Mouse (Mus musculus): ENCODE measurements around the gene Bmp4. TPM values are rescaled to one million over a fixed set of nuclear protein-coding genes. Genes with fewer than 3 reads are reported as not detected.

Gene Bmp4
- polyA plus RNA-seq, 1 experiment from 2014 or later = 14.0 TPM

GRCm38 (mm10) chr14:46375796-46376195 is 14.7 kb downstream of the Bmp4 start:
- Histone ChIP-seq H3K36me3 (ENCODE audit: control insufficient read depth, insufficient read depth) (no peaks in the 10 kb centered on the region), H3K4me1 (ENCODE audit: control insufficient read depth, insufficient read depth, low read length) (peaks cover 7% of the 10 kb centered on the region), H3K9me3 (replicated peaks; ENCODE audit: control insufficient read depth, low read length) (no peaks in the 10 kb centered on the region), H3K4me3 (ENCODE audit: low read length) (no peak overlapping the region), H3K9ac (ENCODE audit: low read length) (no peak overlapping the region), H3K4me2 (ENCODE audit: low read depth, low read length) (no peak overlapping the region), H3K27ac (ENCODE audit: low read length) (no peak overlapping the region), H3K27me3 (ENCODE audit: control insufficient read depth, insufficient read depth, low read length) (no peaks in the 10 kb centered on the region; the same call in 1 of the 2 replicates)
- ATAC-seq (replicated peaks; ENCODE audit: extremely low read depth, insufficient read depth, low FRiP score) = no peak
- WGBS = 58% methylated on average over 5 of the region's 5 CpGs

- no peak for ATAC-seq (replicated peaks; ENCODE audit: extremely low read depth, insufficient read depth, low FRiP score)
- WGBS = 37% methylated on average over 9 of the region's 9 CpGs
- H3K9ac ChIP-seq (ENCODE audit: low read length) = no peak overlapping the region
- H3K27ac ChIP-seq (ENCODE audit: low read length) = no peak overlapping the region
- H3K36me3 ChIP-seq (ENCODE audit: control insufficient read depth, insufficient read depth) = no peaks in the 10 kb centered on the region
- no peaks in the 10 kb centered on the region for H3K27me3 ChIP-seq (ENCODE audit: control insufficient read depth, insufficient read depth, low read length)
- no peak overlapping the region for H3K4me2 ChIP-seq (ENCODE audit: low read depth, low read length)
- H3K4me1 ChIP-seq (ENCODE audit: control insufficient read depth, insufficient read depth, low read length) = no peaks in the 10 kb centered on the region
- H3K9me3 ChIP-seq (replicated peaks; ENCODE audit: control insufficient read depth, low read length) = no peaks in the 10 kb centered on the region
- H3K4me3 ChIP-seq (ENCODE audit: low read length) = no peak overlapping the region
Observed at GRCm38 (mm10) chr14:46372452-46372851, 18.0 kb downstream of the Bmp4 start.

DNA sequence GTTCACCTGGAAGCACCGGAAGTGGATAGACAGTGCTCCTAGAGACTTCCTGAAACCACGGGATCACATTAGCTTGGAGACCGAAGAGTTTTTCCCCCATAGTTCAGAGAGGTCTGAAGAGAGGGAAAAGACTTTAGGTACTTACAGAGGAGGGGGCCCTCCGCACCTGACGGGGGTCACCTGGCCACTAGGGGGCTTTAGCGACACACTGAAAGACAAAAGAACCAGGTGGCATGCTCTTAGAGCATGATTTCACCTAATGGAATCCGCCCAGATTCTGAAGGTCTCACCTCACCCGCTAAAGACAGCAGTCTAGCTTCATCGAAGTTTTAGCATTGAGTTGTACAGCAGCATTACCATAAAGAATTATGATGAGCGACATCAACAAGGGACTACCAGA is 27.3 kb downstream of the Bmp4 start:
- Histone ChIP-seq H3K4me3 (ENCODE audit: low read length) (no peak overlapping the region), H3K9ac (ENCODE audit: low read length) (no peak overlapping the region), H3K4me1 (ENCODE audit: control insufficient read depth, insufficient read depth, low read length) (no peaks in the 10 kb centered on the region), H3K27me3 (ENCODE audit: control insufficient read depth, insufficient read depth, low read length) (no peaks in the 10 kb centered on the region), H3K36me3 (ENCODE audit: control insufficient read depth, insufficient read depth) (no peaks in the 10 kb centered on the region), H3K27ac (ENCODE audit: low read length) (no peak overlapping the region), H3K9me3 (replicated peaks; ENCODE audit: control insufficient read depth, low read length) (no peaks in the 10 kb centered on the region), H3K4me2 (ENCODE audit: low read depth, low read length) (no peak overlapping the region)
- WGBS = 37% methylated on average over 10 of the region's 10 CpGs
- ATAC-seq (replicated peaks; ENCODE audit: extremely low read depth, insufficient read depth, low FRiP score) = no peak

DNA sequence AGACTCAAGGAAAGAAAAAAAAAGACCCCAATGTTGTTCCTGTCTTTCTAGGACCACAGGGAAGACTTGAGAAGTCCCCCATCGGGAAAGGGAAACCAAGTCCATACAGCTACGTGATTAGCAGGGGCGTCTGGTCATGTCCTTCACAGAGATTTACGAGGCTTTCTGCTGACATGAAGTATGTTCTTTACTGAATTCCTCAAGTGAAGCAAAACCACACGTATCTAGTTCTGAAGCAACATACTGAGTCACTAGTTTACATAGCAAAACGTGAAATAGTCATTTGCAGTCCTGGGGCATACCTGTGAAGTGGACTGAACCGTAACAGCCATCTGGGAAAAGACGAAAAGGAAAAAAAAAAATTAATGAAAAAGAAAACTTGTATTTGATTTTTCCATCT is 32.8 kb downstream of the Bmp4 start:
- Histone ChIP-seq H3K4me1 (ENCODE audit: control insufficient read depth, insufficient read depth, low read length) (no peaks in the 10 kb centered on the region), H3K4me2 (ENCODE audit: low read depth, low read length) (no peak overlapping the region), H3K9ac (ENCODE audit: low read length) (no peak overlapping the region), H3K27ac (ENCODE audit: low read length) (no peak overlapping the region), H3K9me3 (replicated peaks; ENCODE audit: control insufficient read depth, low read length) (no peaks in the 10 kb centered on the region), H3K27me3 (ENCODE audit: control insufficient read depth, insufficient read depth, low read length) (no peaks in the 10 kb centered on the region), H3K36me3 (ENCODE audit: control insufficient read depth, insufficient read depth) (no peaks in the 10 kb centered on the region), H3K4me3 (ENCODE audit: low read length) (no peak overlapping the region)
- WGBS = 77% methylated on average over 8 of the region's 8 CpGs
- ATAC-seq (replicated peaks; ENCODE audit: extremely low read depth, insufficient read depth, low FRiP score) = no peak

- Histone ChIP-seq H3K4me1 (ENCODE audit: control insufficient read depth, insufficient read depth, low read length) (no peaks in the 10 kb centered on the region), H3K4me2 (ENCODE audit: low read depth, low read length) (no peak overlapping the region), H3K27me3 (ENCODE audit: control insufficient read depth, insufficient read depth, low read length) (no peaks in the 10 kb centered on the region), H3K9me3 (replicated peaks; ENCODE audit: control insufficient read depth, low read length) (no peaks in the 10 kb centered on the region), H3K9ac (ENCODE audit: low read length) (no peak overlapping the region), H3K36me3 (ENCODE audit: control insufficient read depth, insufficient read depth) (no peaks in the 10 kb centered on the region), H3K4me3 (ENCODE audit: low read length) (no peak overlapping the region), H3K27ac (ENCODE audit: low read length) (no peak overlapping the region)
- no peak for ATAC-seq (replicated peaks; ENCODE audit: extremely low read depth, insufficient read depth, low FRiP score)
- WGBS = 74% methylated on average over 7 of the region's 7 CpGs
Observed at GRCm38 (mm10) chr14:46357286-46357685, 33.2 kb downstream of the Bmp4 start.

DNA sequence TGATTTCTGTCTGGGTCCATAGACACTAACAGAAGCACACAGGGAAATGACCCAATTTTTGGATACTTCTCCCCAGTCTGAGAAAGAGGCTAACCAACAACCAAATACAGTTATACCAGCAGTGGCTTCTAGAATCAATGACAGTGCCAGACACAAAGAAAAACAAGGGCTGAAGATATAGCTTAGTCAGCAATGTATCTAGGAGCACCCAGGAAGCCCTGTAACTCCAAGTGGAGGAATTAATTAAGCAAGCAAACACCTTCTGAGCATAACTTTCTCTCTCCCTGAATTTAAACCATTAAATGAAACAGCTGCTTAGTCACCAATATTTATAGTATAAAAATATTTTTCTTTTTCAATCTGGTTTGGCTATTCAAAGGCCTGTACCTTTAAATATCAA is 45.7 kb downstream of the Bmp4 start:
- no peak overlapping the region for H3K9ac ChIP-seq (ENCODE audit: low read length)
- H3K27ac ChIP-seq (ENCODE audit: low read length) = no peak overlapping the region
- H3K4me3 ChIP-seq (ENCODE audit: low read length) = no peak overlapping the region
- no peak for ATAC-seq (replicated peaks; ENCODE audit: extremely low read depth, insufficient read depth, low FRiP score)
- no peaks in the 10 kb centered on the region for H3K36me3 ChIP-seq (ENCODE audit: control insufficient read depth, insufficient read depth)
- no peaks in the 10 kb centered on the region for H3K4me1 ChIP-seq (ENCODE audit: control insufficient read depth, insufficient read depth, low read length)
- no peak overlapping the region for H3K4me2 ChIP-seq (ENCODE audit: low read depth, low read length)
- H3K27me3 ChIP-seq (ENCODE audit: control insufficient read depth, insufficient read depth, low read length) = no peaks in the 10 kb centered on the region
- H3K9me3 ChIP-seq (replicated peaks; ENCODE audit: control insufficient read depth, low read length) = 0 out of 2 replicates have a peak, but pooled peaks cover 3% of the 10 kb centered on the region

DNA sequence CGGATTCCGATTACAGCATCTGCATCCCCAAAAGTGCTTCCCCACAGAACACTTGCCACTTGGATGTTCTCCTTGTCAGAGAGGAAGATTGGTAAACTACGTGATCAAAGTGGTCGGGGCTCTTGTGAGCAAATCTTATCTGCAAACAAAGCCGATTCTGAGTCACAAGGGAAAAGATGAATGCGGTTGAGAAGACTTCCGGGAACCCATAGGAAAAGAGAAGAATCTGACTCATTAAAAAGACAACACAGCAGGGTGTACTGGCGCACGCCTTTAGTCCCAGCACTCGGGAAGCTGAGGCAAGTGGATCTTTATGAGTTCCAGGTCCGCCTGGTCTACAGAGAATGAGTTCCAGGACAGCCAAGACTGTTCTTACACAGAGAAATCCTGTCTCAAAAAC is 51.7 kb downstream of the Bmp4 start:
- no peaks in the 10 kb centered on the region for H3K9me3 ChIP-seq (replicated peaks; ENCODE audit: control insufficient read depth, low read length)
- no peak overlapping the region for H3K4me3 ChIP-seq (ENCODE audit: low read length)
- no peaks in the 10 kb centered on the region for H3K27me3 ChIP-seq (ENCODE audit: control insufficient read depth, insufficient read depth, low read length)
- H3K4me2 ChIP-seq (ENCODE audit: low read depth, low read length) = no peak overlapping the region
- H3K9ac ChIP-seq (ENCODE audit: low read length) = no peak overlapping the region
- no peaks in the 10 kb centered on the region for H3K36me3 ChIP-seq (ENCODE audit: control insufficient read depth, insufficient read depth)
- ATAC-seq (replicated peaks; ENCODE audit: extremely low read depth, insufficient read depth, low FRiP score) = no peak
- no peaks in the 10 kb centered on the region for H3K4me1 ChIP-seq (ENCODE audit: control insufficient read depth, insufficient read depth, low read length)
- WGBS = 53% methylated on average over 11 of the region's 11 CpGs
- H3K27ac ChIP-seq (ENCODE audit: low read length) = no peak overlapping the region

Other genes starting within 250 kb of the Bmp4 start
- not detected in 2 replicates for gene Gm15217, start 11.3 kb downstream of the Bmp4 start, polyA plus RNA-seq (2015; fragmentation: Nextera tagmentation; extraction: Ambion mirVana)